In the genomic region with DNA sequence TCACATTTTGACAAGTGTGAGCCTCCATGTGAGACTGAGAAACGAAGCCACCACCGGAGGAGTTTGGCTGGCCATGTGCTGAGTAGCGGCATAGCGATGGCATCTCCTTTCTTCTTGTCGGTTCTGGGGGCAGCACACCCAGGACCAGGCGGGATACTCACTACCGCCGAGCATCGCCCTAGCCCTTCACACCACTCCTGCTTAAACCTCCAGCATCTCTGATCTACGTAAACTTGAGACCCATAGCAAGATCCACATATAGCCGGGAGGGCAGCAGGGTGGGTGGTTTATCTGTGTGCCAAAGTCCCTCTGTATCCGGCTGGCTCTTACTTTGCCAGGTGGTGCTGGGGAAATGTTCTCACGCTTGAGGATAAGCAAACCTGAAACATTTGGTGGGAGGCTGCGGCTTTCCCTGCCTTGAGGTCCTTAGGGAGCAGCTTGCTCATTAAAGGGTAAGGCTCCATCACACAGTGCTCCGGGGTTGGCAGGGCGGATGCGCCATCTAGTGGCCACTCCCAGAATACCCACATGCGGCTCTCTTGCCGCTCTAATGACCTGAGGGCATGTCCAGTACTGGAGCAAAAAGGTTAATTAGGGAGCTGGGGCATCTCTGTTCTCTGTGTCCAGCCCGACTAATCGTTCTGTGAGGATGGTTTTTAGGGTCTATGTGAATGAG, we compare ENCODE assay signal across 8 mouse cellular contexts.
DNase-seq lines count a peak whose midpoint lies in the region; ATAC-seq and TF ChIP-seq lines count a peak whose summit lies in the region.

No protein-coding gene starts in this region.

- H3K36me3 ChIP-seq in forebrain, embryonic 10.5 days (replicated peaks), result no peaks in the 10 kb centered on the region
- no peaks in the 10 kb centered on the region for H3K36me3 ChIP-seq in heart, postnatal 0 days (replicated peaks; ENCODE audit: control insufficient read depth, insufficient read depth, low read length)
- no peaks in the 10 kb centered on the region for H3K36me3 ChIP-seq in liver, embryonic 15.5 days (replicated peaks)
- no peaks in the 10 kb centered on the region for H3K36me3 ChIP-seq in neural tube, embryonic 12.5 days
- no peaks in the 10 kb centered on the region for H3K36me3 ChIP-seq in stomach, embryonic 15.5 days

- H3K9ac ChIP-seq in heart, postnatal 0 days (replicated peaks; ENCODE audit: low read depth, low read length), result no peak overlapping the region
- H3K9ac ChIP-seq in liver, embryonic 15.5 days, result no peak overlapping the region
- no peak overlapping the region for H3K9ac ChIP-seq in neural tube, embryonic 12.5 days
- no peak overlapping the region for H3K9ac ChIP-seq in stomach, embryonic 15.5 days

- H3K4me1 ChIP-seq in forebrain, embryonic 10.5 days, result peaks cover 55% of the 10 kb centered on the region
- H3K4me1 ChIP-seq in heart, postnatal 0 days (ENCODE audit: control insufficient read depth, insufficient read depth), result peaks cover 3% of the 10 kb centered on the region; the same call in 1 of the 2 replicates
- peaks cover 19% of the 10 kb centered on the region for H3K4me1 ChIP-seq in liver, embryonic 15.5 days (replicated peaks)
- no peaks in the 10 kb centered on the region; the same call in 1 of the 2 replicates for H3K4me1 ChIP-seq in neural tube, embryonic 12.5 days
- peaks cover 6% of the 10 kb centered on the region; the same call in 1 of the 2 replicates for H3K4me1 ChIP-seq in stomach, embryonic 15.5 days

- H3K4me3 ChIP-seq in forebrain, embryonic 10.5 days, result no peak overlapping the region
- H3K4me3 ChIP-seq in heart, postnatal 0 days (ENCODE audit: low read depth, low read length), result no peak overlapping the region
- H3K4me3 ChIP-seq in liver, embryonic 15.5 days (replicated peaks), result no peak overlapping the region
- no peak overlapping the region for H3K4me3 ChIP-seq in neural tube, embryonic 12.5 days
- H3K4me3 ChIP-seq in stomach, embryonic 15.5 days (replicated peaks), result no peak overlapping the region

- H3K27ac ChIP-seq in forebrain, embryonic 10.5 days, result peak overlapping the region; percentile 45
- no peak overlapping the region for H3K27ac ChIP-seq in heart, postnatal 0 days (ENCODE audit: low read depth)
- H3K27ac ChIP-seq in liver, embryonic 15.5 days (replicated peaks), result no peak overlapping the region
- no peak overlapping the region for H3K27ac ChIP-seq in neural tube, embryonic 12.5 days
- no peak overlapping the region for H3K27ac ChIP-seq in stomach, embryonic 15.5 days

- peak; percentile 76 for ATAC-seq in heart, postnatal 0 days (ENCODE audit: insufficient read depth, low read depth)
- ATAC-seq in liver, embryonic 15.5 days (ENCODE audit: insufficient read depth), result peak; percentile 56; the same call in 1 of the 2 replicates
- ATAC-seq in neural tube, embryonic 12.5 days (ENCODE audit: low FRiP score, low read depth), result peak; percentile 81
- peak; percentile 57; the same call in 1 of the 2 replicates for ATAC-seq in stomach, embryonic 15.5 days (ENCODE audit: insufficient read depth, low FRiP score, low read depth)

- H3K27me3 ChIP-seq in forebrain, embryonic 10.5 days (ENCODE audit: poor library complexity, severe bottlenecking), result 0 out of 2 replicates have a peak, but pooled peaks cover 11% of the 10 kb centered on the region
- H3K27me3 ChIP-seq in heart, postnatal 0 days (ENCODE audit: control insufficient read depth, insufficient read depth, low read length), result no peaks in the 10 kb centered on the region
- H3K27me3 ChIP-seq in liver, embryonic 15.5 days, result no peaks in the 10 kb centered on the region
- no peaks in the 10 kb centered on the region for H3K27me3 ChIP-seq in neural tube, embryonic 12.5 days (replicated peaks)
- H3K27me3 ChIP-seq in stomach, embryonic 15.5 days (replicated peaks), result no peaks in the 10 kb centered on the region

- peak; percentile 83 for TF ChIP-seq CTCF in heart, postnatal 0 days (IDR thresholded peaks at IDR 0.05; ENCODE audit: low read depth)

- no peak overlapping the region for H3K4me2 ChIP-seq in heart, postnatal 0 days (ENCODE audit: low read depth, low read length)
- H3K4me2 ChIP-seq in liver, embryonic 15.5 days, result no peak overlapping the region
- no peak overlapping the region for H3K4me2 ChIP-seq in neural tube, embryonic 12.5 days (replicated peaks)
- no peak overlapping the region for H3K4me2 ChIP-seq in stomach, embryonic 15.5 days

- TF ChIP-seq EP300 in heart, postnatal 0 days (IDR thresholded peaks at IDR 0.05; ENCODE audit: low read depth), result no peak

- WGBS in forebrain, embryonic 10.5 days, result 47% methylated on average over 21 of the region's 21 CpGs
- WGBS in heart, postnatal 0 days, result 48% methylated on average over 21 of the region's 21 CpGs
- 45% methylated on average over 21 of the region's 21 CpGs for WGBS in liver, embryonic 15.5 days (ENCODE audit: insufficient replicate concordance)
- WGBS in neural tube, embryonic 12.5 days, result 45% methylated on average over 21 of the region's 21 CpGs
- WGBS in stomach, embryonic 15.5 days, result 47% methylated on average over 21 of the region's 21 CpGs

- DNase-seq in CD8-positive naive resting alpha-beta T cell, adult 2 months (ENCODE audit: low read depth in 2 of 2, low spot score in 2 of 2), result peak; percentile 63 to 68
- DNase-seq in c-Kit-positive CD71-negative TER-119-negative erythroid progenitor cells, embryonic 14.5 days (ENCODE audit: low read depth), result peak; percentile 50
- peak; percentile 90 for DNase-seq in forebrain, embryonic 10.5 days (ENCODE audit: extremely low spot score, low spot score)
- peak; percentile 60 for DNase-seq in heart, postnatal 0 days (ENCODE audit: low spot score)
- peak; percentile 82 to 89 for DNase-seq in kidney, postnatal 25 days

- H3K9me3 ChIP-seq in forebrain, embryonic 10.5 days, result no peaks in the 10 kb centered on the region
- H3K9me3 ChIP-seq in heart, postnatal 0 days (replicated peaks; ENCODE audit: control insufficient read depth, low read length), result no peaks in the 10 kb centered on the region
- H3K9me3 ChIP-seq in liver, embryonic 15.5 days (replicated peaks), result no peaks in the 10 kb centered on the region
- no peaks in the 10 kb centered on the region for H3K9me3 ChIP-seq in neural tube, embryonic 12.5 days
- H3K9me3 ChIP-seq in stomach, embryonic 15.5 days, result no peaks in the 10 kb centered on the region
